Mouse (Mus musculus) embryonic fibroblast, embryonic 13.5 days (primary cell): ENCODE results near the gene Pax6.

Experiments used
- CTCF ChIP-seq: IDR thresholded peaks from 2 replicates; pipeline ENCODE4 v1.5.1; 2011; ENCODE audit warnings: mild to moderate bottlenecking, control low read depth, low read length, moderate library complexity, borderline replicate concordance; ENCODE audit not compliant: insufficient read depth
- POLR2A ChIP-seq: IDR thresholded peaks from 2 replicates; pipeline ENCODE4 v1.6.1; 2011; ENCODE audit warnings: low read depth, mild to moderate bottlenecking, control low read depth, low read length, moderate library complexity

- TF ChIP-seq CTCF (no peak), POLR2A (no peak)
Observed at GRCm38 (mm10) chr2:105705320-105705719, 36.6 kb downstream of the Pax6 start.
